Mouse (Mus musculus) testis, adult 2 months (tissue): Measurements from ENCODE around the gene Smc1b. TPM values are rescaled to one million over a fixed set of nuclear protein-coding genes. Genes with fewer than 3 reads are reported as not detected.

Source experiments
- H3K27ac ChIP-seq: fragments of 200-500 bp; 2 replicates; pipeline ENCODE4 v1.5.1; 2012; ENCODE audit warnings: low read depth, low read length; ENCODE audit not compliant: control insufficient read depth, insufficient read depth
- H3K27me3 ChIP-seq: fragments of 200-500 bp; 2 replicates; pipeline ENCODE4 v1.6.1; 2012; ENCODE audit warnings: mild to moderate bottlenecking, low read length, moderate library complexity; ENCODE audit not compliant: control insufficient read depth, insufficient read depth
- H3K36me3 ChIP-seq: fragments of 200-500 bp; 2 replicates; pipeline ENCODE4 v1.6.1; 2012; ENCODE audit warnings: mild to moderate bottlenecking, low read length; ENCODE audit not compliant: control insufficient read depth, insufficient read depth
- H3K4me1 ChIP-seq: fragments of 200-500 bp; 2 replicates; pipeline ENCODE4 v1.6.1; 2012; ENCODE audit warnings: low read length; ENCODE audit not compliant: control insufficient read depth, insufficient read depth
- H3K4me3 ChIP-seq: fragments of 200-500 bp; 2 replicates; pipeline ENCODE4 v1.5.1; 2012; ENCODE audit warnings: low read depth, mild to moderate bottlenecking, low read length, moderate library complexity, mixed read lengths; ENCODE audit not compliant: control insufficient read depth
- CTCF ChIP-seq: fragments of 200-500 bp; IDR thresholded peaks from 2 replicates; pipeline ENCODE4 v1.5.1; 2012; ENCODE audit warnings: low read depth, mild to moderate bottlenecking, inconsistent platforms, low read length, moderate library complexity; ENCODE audit not compliant: control insufficient read depth, insufficient read depth, insufficient replicate concordance
- POLR2A ChIP-seq: fragments of 200-500 bp; IDR thresholded peaks from 2 replicates; pipeline ENCODE4 v1.6.1; 2012; ENCODE audit warnings: low read depth, mild to moderate bottlenecking, inconsistent platforms, low read length, moderate library complexity; ENCODE audit not compliant: control insufficient read depth
- polyA plus RNA-seq: library from polyadenylated mRNA; depleted of rRNA; stranded (reverse); fragments of >200 nt; gene quantifications from 2 replicates; pipeline ENCODE4 v1.2.3, GENCODE M21; 2012

Smc1b gene
- polyA plus RNA-seq, 1 experiment: 25.1 TPM

GRCm38 (mm10) chr15:85132193-85132520, 393 bp upstream of the Smc1b start:
- H3K27me3 ChIP-seq: no peaks in the 10 kb centered on the region
- peaks cover 2% of the 10 kb centered on the region for H3K4me1 ChIP-seq
- peaks cover 8% of the 10 kb centered on the region for H3K36me3 ChIP-seq
- no peak for TF ChIP-seq CTCF
- no peak for TF ChIP-seq POLR2A
- H3K27ac ChIP-seq: peak overlapping the region; percentile 90
- H3K4me3 ChIP-seq: peak overlapping the region; percentile 99

GRCm38 (mm10) chr15:85085641-85086040, 46.1 kb downstream of the Smc1b start:
- Histone ChIP-seq H3K27ac (no peak overlapping the region), H3K36me3 (no peaks in the 10 kb centered on the region), H3K4me3 (no peak overlapping the region), H3K27me3 (no peaks in the 10 kb centered on the region), H3K4me1 (no peaks in the 10 kb centered on the region)
- no peak for TF ChIP-seq POLR2A
- TF ChIP-seq CTCF: no peak

- no peak overlapping the region for H3K27ac ChIP-seq
- H3K4me1 ChIP-seq: no peaks in the 10 kb centered on the region
- no peaks in the 10 kb centered on the region for H3K36me3 ChIP-seq
- TF ChIP-seq CTCF: no peak
- TF ChIP-seq POLR2A: no peak
- H3K27me3 ChIP-seq: no peaks in the 10 kb centered on the region
- H3K4me3 ChIP-seq: no peak overlapping the region
Measured at GRCm38 (mm10) chr15:85072651-85073050, 59.1 kb downstream of the Smc1b start.

GRCm38 (mm10) chr15:85070561-85070960, 61.2 kb downstream of the Smc1b start:
- H3K4me3 ChIP-seq: no peak overlapping the region
- H3K4me1 ChIP-seq: no peaks in the 10 kb centered on the region
- no peaks in the 10 kb centered on the region for H3K36me3 ChIP-seq
- TF ChIP-seq POLR2A (no peak), CTCF (no peak)
- H3K27me3 ChIP-seq: no peaks in the 10 kb centered on the region
- no peak overlapping the region for H3K27ac ChIP-seq

GRCm38 (mm10) chr15:85063421-85063820, 68.3 kb downstream of the Smc1b start:
- Histone ChIP-seq H3K27me3 (no peaks in the 10 kb centered on the region), H3K36me3 (peaks cover 2% of the 10 kb centered on the region), H3K27ac (no peak overlapping the region), H3K4me1 (no peaks in the 10 kb centered on the region), H3K4me3 (no peak overlapping the region)
- no peak for TF ChIP-seq POLR2A
- no peak for TF ChIP-seq CTCF

GRCm38 (mm10) chr15:85055186-85055585, 76.6 kb downstream of the Smc1b start:
- Histone ChIP-seq H3K27me3 (no peaks in the 10 kb centered on the region), H3K27ac (no peak overlapping the region), H3K4me1 (no peaks in the 10 kb centered on the region), H3K4me3 (peak overlapping the region; percentile 66), H3K36me3 (no peaks in the 10 kb centered on the region; the same call in none of the 2 replicates)
- TF ChIP-seq POLR2A: no peak
- no peak for TF ChIP-seq CTCF

- Histone ChIP-seq H3K36me3 (peaks cover 2% of the 10 kb centered on the region), H3K27ac (no peak overlapping the region), H3K27me3 (no peaks in the 10 kb centered on the region), H3K4me3 (no peak overlapping the region), H3K4me1 (no peaks in the 10 kb centered on the region)
- no peak for TF ChIP-seq CTCF
Measured at GRCm38 (mm10) chr15:85054098-85054497, 77.7 kb downstream of the Smc1b start.

- Histone ChIP-seq H3K36me3 (peaks cover 5% of the 10 kb centered on the region), H3K27ac (no peak overlapping the region), H3K4me3 (no peak overlapping the region), H3K27me3 (no peaks in the 10 kb centered on the region), H3K4me1 (no peaks in the 10 kb centered on the region)
- no peak for TF ChIP-seq CTCF
- no peak for TF ChIP-seq POLR2A
Measured at GRCm38 (mm10) chr15:85049758-85050157, 82.0 kb downstream of the Smc1b start.
